Mouse (Mus musculus) neural tube, embryonic 13.5 days (tissue): ENCODE measurements around the gene Mylk2. TPM values are rescaled to one million over a fixed set of nuclear protein-coding genes. Genes with fewer than 3 reads are reported as not detected.

Source experiments
- ATAC-seq: fragments of 200-750 bp; cut with Nextera tagmentation; 2 replicates; pipeline ENCODE4 v1.8.0; 2017; ENCODE audit warnings: low read depth, mild to moderate bottlenecking, moderate TSS enrichment, moderate library complexity
- H3K27ac ChIP-seq: fragments of 300-500 bp; sonication (generic); replicated peaks from 2 replicates; pipeline ENCODE4 v1.5.1; 2015; ENCODE audit warnings: moderate library complexity, mild to moderate bottlenecking, inconsistent platforms
- H3K27me3 ChIP-seq: fragments of 300-500 bp; sonication (generic); 2 replicates; pipeline ENCODE4 v1.6.1; 2015; ENCODE audit warnings: mild to moderate bottlenecking, inconsistent platforms
- H3K36me3 ChIP-seq: fragments of 300-500 bp; sonication (generic); 2 replicates; pipeline ENCODE4 v1.6.1; 2015; ENCODE audit warnings: mild to moderate bottlenecking, inconsistent platforms
- H3K4me1 ChIP-seq: fragments of 300-500 bp; sonication (generic); replicated peaks from 2 replicates; pipeline ENCODE4 v1.6.1; 2015; ENCODE audit warnings: inconsistent platforms
- H3K4me2 ChIP-seq: fragments of 300-500 bp; sonication (generic); 2 replicates; pipeline ENCODE4 v1.6.1; 2015; ENCODE audit warnings: inconsistent platforms, mild to moderate bottlenecking, moderate library complexity
- H3K4me3 ChIP-seq: fragments of 300-500 bp; sonication (generic); 2 replicates; pipeline ENCODE4 v1.5.1; 2015; ENCODE audit warnings: mild to moderate bottlenecking, inconsistent platforms
- H3K9ac ChIP-seq: fragments of 300-500 bp; sonication (generic); 2 replicates; pipeline ENCODE4 v1.6.1; 2015; ENCODE audit warnings: moderate library complexity, mild to moderate bottlenecking, inconsistent platforms
- H3K9me3 ChIP-seq: fragments of 300-500 bp; sonication (generic); 2 replicates; pipeline ENCODE4 v1.6.1; 2016; ENCODE audit warnings: inconsistent platforms
- WGBS: fragments of 180-500 bp; shearing (Covaris S2); methylation state at CpG from one replicate; pipeline ENCODE4 v1.1.7; 2015; 5-methylcytosine and 5-hydroxymethylcytosine counted together
- polyA plus RNA-seq: library from polyadenylated mRNA; unstranded; fragments of >200 nt; fragmentation: Nextera tagmentation; extraction: Ambion mirVana; gene quantifications from 2 replicates; pipeline ENCODE4 v1.2.1, GENCODE M21; 2015

Gene Mylk2
- polyA plus RNA-seq: not detected in 2 replicates

GRCm38 (mm10) chr2:152911031-152911430, at the start of gene Mylk2:
Gene Mylk2, plus strand, starts transcription at chr2:152911352.
- peaks cover 44% of the 10 kb centered on the region for H3K27me3 ChIP-seq
- 20% methylated on average over 12 of the region's 12 CpGs for WGBS
- no peak within 1 kb of the TSS for H3K9ac ChIP-seq
- no peaks in the 10 kb centered on the region for H3K9me3 ChIP-seq
- no peak within 1 kb of the TSS for H3K27ac ChIP-seq
- H3K4me3 ChIP-seq: no peak within 1 kb of the TSS
- no peaks in the 10 kb centered on the region for H3K36me3 ChIP-seq
- H3K4me1 ChIP-seq: peaks cover 23% of the 10 kb centered on the region
- ATAC-seq: no peak
- H3K4me2 ChIP-seq: no peak within 1 kb of the TSS

- Histone ChIP-seq H3K4me3 (no peak overlapping the region), H3K9me3 (no peaks in the 10 kb centered on the region), H3K27ac (no peak overlapping the region), H3K27me3 (no peaks in the 10 kb centered on the region), H3K9ac (no peak overlapping the region), H3K4me2 (no peak overlapping the region), H3K36me3 (0 out of 2 replicates have a peak, but pooled peaks cover 10% of the 10 kb centered on the region), H3K4me1 (no peaks in the 10 kb centered on the region)
- no peak for ATAC-seq
- WGBS: 95% methylated on average over 1 of the region's 1 CpGs
Measured at GRCm38 (mm10) chr2:152861891-152862290, 49.3 kb upstream of the Mylk2 start.

- H3K9ac ChIP-seq: no peak overlapping the region
- no peaks in the 10 kb centered on the region for H3K9me3 ChIP-seq
- no peak overlapping the region for H3K4me3 ChIP-seq
- WGBS: 90% methylated on average over 3 of the region's 3 CpGs
- H3K4me2 ChIP-seq: no peak overlapping the region
- no peak overlapping the region for H3K27ac ChIP-seq
- peaks cover 10% of the 10 kb centered on the region; the same call in 1 of the 2 replicates for H3K36me3 ChIP-seq
- H3K27me3 ChIP-seq: no peaks in the 10 kb centered on the region
- H3K4me1 ChIP-seq: no peaks in the 10 kb centered on the region
- no peak for ATAC-seq
Measured at GRCm38 (mm10) chr2:152862638-152863037, 48.5 kb upstream of the Mylk2 start.

GRCm38 (mm10) chr2:152863346-152863745, 47.8 kb upstream of the Mylk2 start:
- no peak overlapping the region for H3K9ac ChIP-seq
- no peaks in the 10 kb centered on the region for H3K9me3 ChIP-seq
- no peak overlapping the region for H3K27ac ChIP-seq
- H3K27me3 ChIP-seq: no peaks in the 10 kb centered on the region
- WGBS: 98% methylated on average over 6 of the region's 6 CpGs
- H3K36me3 ChIP-seq: peaks cover 7% of the 10 kb centered on the region; the same call in 1 of the 2 replicates
- H3K4me2 ChIP-seq: no peak overlapping the region
- H3K4me3 ChIP-seq: no peak overlapping the region
- no peak for ATAC-seq
- no peaks in the 10 kb centered on the region for H3K4me1 ChIP-seq

GRCm38 (mm10) chr2:152878239-152878638, 32.9 kb upstream of the Mylk2 start:
- H3K4me1 ChIP-seq: no peaks in the 10 kb centered on the region
- ATAC-seq: no peak
- 93% methylated on average over 3 of the region's 3 CpGs for WGBS
- H3K27me3 ChIP-seq: no peaks in the 10 kb centered on the region
- H3K4me2 ChIP-seq: no peak overlapping the region
- no peak overlapping the region for H3K9ac ChIP-seq
- H3K36me3 ChIP-seq: peaks cover 32% of the 10 kb centered on the region
- H3K4me3 ChIP-seq: no peak overlapping the region
- H3K9me3 ChIP-seq: no peaks in the 10 kb centered on the region
- H3K27ac ChIP-seq: no peak overlapping the region

GRCm38 (mm10) chr2:152880898-152881297, 30.3 kb upstream of the Mylk2 start:
- Histone ChIP-seq H3K27me3 (no peaks in the 10 kb centered on the region), H3K9ac (no peak overlapping the region), H3K4me1 (no peaks in the 10 kb centered on the region), H3K27ac (no peak overlapping the region), H3K36me3 (peaks cover 47% of the 10 kb centered on the region), H3K9me3 (no peaks in the 10 kb centered on the region), H3K4me2 (no peak overlapping the region), H3K4me3 (no peak overlapping the region)
- ATAC-seq: no peak
- WGBS: 92% methylated on average over 13 of the region's 13 CpGs

- Histone ChIP-seq H3K9me3 (no peaks in the 10 kb centered on the region), H3K4me2 (no peak overlapping the region)
- 90% methylated on average over 6 of the region's 6 CpGs for WGBS
Measured at GRCm38 (mm10) chr2:152884101-152884645, 27.0 kb upstream of the Mylk2 start.

GRCm38 (mm10) chr2:152887230-152887629, 23.9 kb upstream of the Mylk2 start:
- no peaks in the 10 kb centered on the region for H3K9me3 ChIP-seq
- H3K36me3 ChIP-seq: peaks cover 59% of the 10 kb centered on the region
- H3K27ac ChIP-seq: no peak overlapping the region
- no peaks in the 10 kb centered on the region for H3K27me3 ChIP-seq
- no peak overlapping the region for H3K4me2 ChIP-seq
- H3K4me3 ChIP-seq: no peak overlapping the region
- WGBS: 90% methylated on average over 3 of the region's 3 CpGs
- no peaks in the 10 kb centered on the region for H3K4me1 ChIP-seq
- no peak for ATAC-seq
- no peak overlapping the region for H3K9ac ChIP-seq

More at GRCm38 (mm10) chr2:152884101-152884645, 27.0 kb upstream of the Mylk2 start:
- H3K27me3 ChIP-seq: no peaks in the 10 kb centered on the region
- no peak overlapping the region for H3K27ac ChIP-seq
- no peak overlapping the region for H3K4me3 ChIP-seq
- no peak for ATAC-seq
- H3K9ac ChIP-seq: no peak overlapping the region
- no peaks in the 10 kb centered on the region for H3K4me1 ChIP-seq
- peaks cover 52% of the 10 kb centered on the region for H3K36me3 ChIP-seq

- 89% methylated on average over 5 of the region's 5 CpGs for WGBS
- no peak for ATAC-seq
- no peak overlapping the region for H3K27ac ChIP-seq
- no peaks in the 10 kb centered on the region for H3K27me3 ChIP-seq
- no peak overlapping the region for H3K4me3 ChIP-seq
- H3K4me2 ChIP-seq: no peak overlapping the region
- no peaks in the 10 kb centered on the region for H3K4me1 ChIP-seq
- H3K9me3 ChIP-seq: no peaks in the 10 kb centered on the region
- H3K9ac ChIP-seq: no peak overlapping the region
- peaks cover 71% of the 10 kb centered on the region for H3K36me3 ChIP-seq
Measured at GRCm38 (mm10) chr2:152888774-152889173, 22.4 kb upstream of the Mylk2 start.

GRCm38 (mm10) chr2:152895834-152896233, 15.3 kb upstream of the Mylk2 start:
- Histone ChIP-seq H3K27me3 (no peaks in the 10 kb centered on the region), H3K27ac (no peak overlapping the region), H3K36me3 (peaks cover 43% of the 10 kb centered on the region), H3K4me3 (no peak overlapping the region), H3K4me1 (no peaks in the 10 kb centered on the region), H3K4me2 (no peak overlapping the region), H3K9ac (no peak overlapping the region), H3K9me3 (no peaks in the 10 kb centered on the region)
- no peak for ATAC-seq
- 91% methylated on average over 9 of the region's 9 CpGs for WGBS

- no peak overlapping the region for H3K4me3 ChIP-seq
- no peaks in the 10 kb centered on the region for H3K27me3 ChIP-seq
- peaks cover 34% of the 10 kb centered on the region for H3K36me3 ChIP-seq
- 86% methylated on average over 3 of the region's 3 CpGs for WGBS
- no peak for ATAC-seq
- H3K9ac ChIP-seq: no peak overlapping the region
- H3K9me3 ChIP-seq: no peaks in the 10 kb centered on the region
- H3K27ac ChIP-seq: no peak overlapping the region
- H3K4me1 ChIP-seq: no peaks in the 10 kb centered on the region; the same call in 1 of the 2 replicates
- H3K4me2 ChIP-seq: no peak overlapping the region
Measured at GRCm38 (mm10) chr2:152896926-152897325, 14.2 kb upstream of the Mylk2 start.

GRCm38 (mm10) chr2:152899011-152899410, 12.1 kb upstream of the Mylk2 start:
- Histone ChIP-seq H3K4me3 (no peak overlapping the region), H3K27me3 (no peaks in the 10 kb centered on the region), H3K9me3 (no peaks in the 10 kb centered on the region), H3K9ac (no peak overlapping the region), H3K4me1 (no peaks in the 10 kb centered on the region; the same call in 1 of the 2 replicates), H3K36me3 (peaks cover 14% of the 10 kb centered on the region), H3K27ac (no peak overlapping the region), H3K4me2 (no peak overlapping the region)
- 84% methylated on average over 6 of the region's 6 CpGs for WGBS
- ATAC-seq: no peak

GRCm38 (mm10) chr2:152901296-152901695, 9.9 kb upstream of the Mylk2 start:
- no peak overlapping the region for H3K9ac ChIP-seq
- H3K36me3 ChIP-seq: no peaks in the 10 kb centered on the region
- no peaks in the 10 kb centered on the region for H3K27me3 ChIP-seq
- no peaks in the 10 kb centered on the region for H3K9me3 ChIP-seq
- H3K27ac ChIP-seq: no peak overlapping the region
- H3K4me3 ChIP-seq: no peak overlapping the region
- no peak overlapping the region for H3K4me2 ChIP-seq
- H3K4me1 ChIP-seq: peaks cover under 1% of the 10 kb centered on the region; the same call in 1 of the 2 replicates
- WGBS: 94% methylated on average over 15 of the region's 15 CpGs
- ATAC-seq: no peak
